Mouse (Mus musculus) midbrain, embryonic 13.5 days (tissue): ENCODE data around the gene Parpbp. TPM values are rescaled to one million over a fixed set of nuclear protein-coding genes. Genes with fewer than 3 reads are reported as not detected.

ENCODE experiments used
- ATAC-seq: fragments of 200-750 bp; cut with Nextera tagmentation; 2 replicates; pipeline ENCODE4 v1.8.0; 2017; ENCODE audit warnings: mild to moderate bottlenecking, moderate TSS enrichment, moderate library complexity
- H3K27ac ChIP-seq: fragments of 300-500 bp; sonication (generic); 2 replicates; pipeline ENCODE4 v1.5.1; 2015; ENCODE audit warnings: inconsistent platforms, mild to moderate bottlenecking, moderate library complexity
- H3K27me3 ChIP-seq: fragments of 300-500 bp; sonication (generic); 2 replicates; pipeline ENCODE4 v1.6.1; 2015; ENCODE audit warnings: mild to moderate bottlenecking, inconsistent platforms
- H3K36me3 ChIP-seq: fragments of 300-500 bp; sonication (generic); 2 replicates; pipeline ENCODE4 v1.6.1; 2015; ENCODE audit warnings: mild to moderate bottlenecking, inconsistent platforms
- H3K4me1 ChIP-seq: fragments of 300-500 bp; sonication (generic); replicated peaks from 2 replicates; pipeline ENCODE4 v1.6.1; 2015; ENCODE audit warnings: inconsistent platforms
- H3K4me2 ChIP-seq: fragments of 300-500 bp; sonication (generic); replicated peaks from 2 replicates; pipeline ENCODE4 v1.6.1; 2015; ENCODE audit warnings: moderate library complexity, mild to moderate bottlenecking, inconsistent platforms
- H3K4me3 ChIP-seq: fragments of 300-500 bp; sonication (generic); replicated peaks from 2 replicates; pipeline ENCODE4 v1.5.1; 2015; ENCODE audit warnings: mild to moderate bottlenecking, inconsistent platforms
- H3K9ac ChIP-seq: fragments of 300-500 bp; sonication (generic); replicated peaks from 2 replicates; pipeline ENCODE4 v1.6.1; 2015; ENCODE audit warnings: mild to moderate bottlenecking, inconsistent platforms
- H3K9me3 ChIP-seq: fragments of 300-500 bp; sonication (generic); 2 replicates; pipeline ENCODE4 v1.6.1; 2016; ENCODE audit warnings: mild to moderate bottlenecking, inconsistent platforms
- WGBS: fragments of 180-500 bp; shearing (Covaris S2); methylation state at CpG from one replicate; pipeline ENCODE4 v1.1.7; 2015; 5-methylcytosine and 5-hydroxymethylcytosine counted together
- polyA plus RNA-seq: library from polyadenylated mRNA; unstranded; fragments of >200 nt; fragmentation: Nextera tagmentation; extraction: Ambion mirVana; gene quantifications from 2 replicates; pipeline ENCODE4 v1.2.1, GENCODE M21; 2015

Parpbp gene
- polyA plus RNA-seq, 1 experiment from 2014 or later, result 4.9 TPM

- Histone ChIP-seq H3K4me1 (no peaks in the 10 kb centered on the region), H3K4me3 (no peak within 1 kb of the TSS), H3K27me3 (no peaks in the 10 kb centered on the region), H3K36me3 (no peaks in the 10 kb centered on the region), H3K9ac (no peak within 1 kb of the TSS), H3K27ac (no peak within 1 kb of the TSS), H3K4me2 (no peak within 1 kb of the TSS), H3K9me3 (no peaks in the 10 kb centered on the region)
- WGBS, result 23% methylated on average over 5 of the region's 5 CpGs
- no peak for ATAC-seq
Measured at GRCm38 (mm10) chr10:88090772-88091171, 56.0 kb downstream of the Parpbp start, which contains the start of gene Pmch. TSS of gene Pmch (plus strand) at chr10:88091072.

GRCm38 (mm10) chr10:88067377-88067776 is 79.4 kb downstream of the Parpbp start:
- Histone ChIP-seq H3K27me3 (no peaks in the 10 kb centered on the region), H3K4me1 (no peaks in the 10 kb centered on the region), H3K9me3 (no peaks in the 10 kb centered on the region), H3K36me3 (no peaks in the 10 kb centered on the region), H3K4me2 (no peak overlapping the region), H3K4me3 (no peak overlapping the region), H3K9ac (no peak overlapping the region), H3K27ac (no peak overlapping the region)
- 83% methylated on average over 3 of the region's 3 CpGs for WGBS
- no peak for ATAC-seq

- 84% methylated on average over 2 of the region's 2 CpGs for WGBS
- ATAC-seq, result no peak
- Histone ChIP-seq H3K36me3 (no peaks in the 10 kb centered on the region), H3K4me3 (no peak overlapping the region), H3K9me3 (no peaks in the 10 kb centered on the region), H3K27me3 (no peaks in the 10 kb centered on the region), H3K4me1 (no peaks in the 10 kb centered on the region), H3K4me2 (no peak overlapping the region), H3K9ac (no peak overlapping the region), H3K27ac (no peak overlapping the region)
Measured at GRCm38 (mm10) chr10:88064872-88065271, 81.9 kb downstream of the Parpbp start.

- Histone ChIP-seq H3K4me2 (no peak overlapping the region), H3K4me3 (no peak overlapping the region), H3K36me3 (no peaks in the 10 kb centered on the region), H3K9me3 (no peaks in the 10 kb centered on the region), H3K27ac (no peak overlapping the region), H3K4me1 (no peaks in the 10 kb centered on the region), H3K9ac (no peak overlapping the region), H3K27me3 (no peaks in the 10 kb centered on the region)
- no peak for ATAC-seq
- WGBS, result 69% methylated on average over 4 of the region's 4 CpGs
Measured at GRCm38 (mm10) chr10:88063436-88063835, 83.3 kb downstream of the Parpbp start.

GRCm38 (mm10) chr10:88056950-88057649 is 89.6 kb downstream of the Parpbp start:
- no peak for ATAC-seq

GRCm38 (mm10) chr10:88054233-88054985 is 92.3 kb downstream of the Parpbp start:
- H3K9ac ChIP-seq, result no peak overlapping the region
- WGBS, result 88% methylated on average over 14 of the region's 14 CpGs
- no peak overlapping the region for H3K27ac ChIP-seq
- no peaks in the 10 kb centered on the region for H3K36me3 ChIP-seq
- no peak overlapping the region for H3K4me3 ChIP-seq
- no peaks in the 10 kb centered on the region for H3K4me1 ChIP-seq
- ATAC-seq, result no peak
- no peaks in the 10 kb centered on the region for H3K9me3 ChIP-seq
- no peak overlapping the region for H3K4me2 ChIP-seq
- H3K27me3 ChIP-seq, result no peaks in the 10 kb centered on the region

More at GRCm38 (mm10) chr10:88056950-88057649, 89.6 kb downstream of the Parpbp start:
- Histone ChIP-seq H3K4me1 (no peaks in the 10 kb centered on the region), H3K9me3 (no peaks in the 10 kb centered on the region), H3K4me3 (no peak overlapping the region), H3K9ac (no peak overlapping the region), H3K27ac (no peak overlapping the region), H3K27me3 (no peaks in the 10 kb centered on the region), H3K4me2 (no peak overlapping the region), H3K36me3 (no peaks in the 10 kb centered on the region)
- WGBS, result 89% methylated on average over 14 of the region's 14 CpGs

GRCm38 (mm10) chr10:88046098-88046771 is 100.5 kb downstream of the Parpbp start:
- 76% methylated on average over 11 of the region's 11 CpGs for WGBS
- no peak overlapping the region for H3K4me3 ChIP-seq
- no peak for ATAC-seq

GRCm38 (mm10) chr10:88044297-88044696 is 102.4 kb downstream of the Parpbp start:
- ATAC-seq, result no peak
- no peaks in the 10 kb centered on the region for H3K4me1 ChIP-seq
- WGBS, result 87% methylated on average over 4 of the region's 4 CpGs

More at GRCm38 (mm10) chr10:88046098-88046771, 100.5 kb downstream of the Parpbp start:
- Histone ChIP-seq H3K4me1 (no peaks in the 10 kb centered on the region), H3K9me3 (no peaks in the 10 kb centered on the region), H3K36me3 (no peaks in the 10 kb centered on the region), H3K9ac (no peak overlapping the region), H3K27ac (no peak overlapping the region), H3K27me3 (no peaks in the 10 kb centered on the region), H3K4me2 (no peak overlapping the region)

More at GRCm38 (mm10) chr10:88044297-88044696, 102.4 kb downstream of the Parpbp start:
- Histone ChIP-seq H3K36me3 (no peaks in the 10 kb centered on the region), H3K27ac (no peak overlapping the region), H3K4me2 (no peak overlapping the region), H3K4me3 (no peak overlapping the region), H3K27me3 (no peaks in the 10 kb centered on the region), H3K9me3 (no peaks in the 10 kb centered on the region), H3K9ac (no peak overlapping the region)

Other genes with a start within 250 kb of the Parpbp start
- gene Pmch, start 55.9 kb downstream of the Parpbp start, polyA plus RNA-seq, result 12.2 and 43.4 TPM in 2 replicates
- 43.8 and 43.9 TPM in 2 replicates for gene Nup37, start 51 bp upstream of the Parpbp start, polyA plus RNA-seq
- 45.1 and 49.0 TPM in 2 replicates for gene Washc3, start 54.2 kb upstream of the Parpbp start, polyA plus RNA-seq
- gene Dram1, start 232.1 kb upstream of the Parpbp start, polyA plus RNA-seq, result 0.31 and 0.36 TPM in 2 replicates
- gene Gnptab, start 232.2 kb upstream of the Parpbp start, polyA plus RNA-seq, result 12.9 and 13.4 TPM in 2 replicates